Mouse (Mus musculus): ENCODE data around the gene Ppat. TPM values are rescaled to one million over a fixed set of nuclear protein-coding genes. Genes with fewer than 3 reads are reported as not detected.

Ppat gene
- polyA plus RNA-seq, 1 experiment from 2014 or later, result 14.6 TPM

- Histone ChIP-seq H3K9ac (replicated peaks) (no peak overlapping the region), H3K9me3 (no peaks in the 10 kb centered on the region), H3K4me2 (replicated peaks) (no peak overlapping the region), H3K4me3 (no peak overlapping the region), H3K27ac (replicated peaks) (no peak overlapping the region), H3K36me3 (peaks cover 82% of the 10 kb centered on the region), H3K4me1 (no peaks in the 10 kb centered on the region), H3K27me3 (no peaks in the 10 kb centered on the region)
- no peak for ATAC-seq (replicated peaks)
- 84% methylated on average over 11 of the region's 11 CpGs for WGBS
Measured at GRCm38 (mm10) chr5:76962545-76962944, 11.2 kb upstream of the Ppat start.

GRCm38 (mm10) chr5:76959587-76959986 is 8.2 kb upstream of the Ppat start:
- no peak overlapping the region for H3K9ac ChIP-seq (replicated peaks)
- H3K4me3 ChIP-seq, result no peak overlapping the region
- 85% methylated on average over 5 of the region's 5 CpGs for WGBS
- peaks cover 73% of the 10 kb centered on the region for H3K36me3 ChIP-seq
- H3K27me3 ChIP-seq, result no peaks in the 10 kb centered on the region
- no peak for ATAC-seq (replicated peaks)
- H3K9me3 ChIP-seq, result no peaks in the 10 kb centered on the region
- H3K4me1 ChIP-seq, result no peaks in the 10 kb centered on the region
- H3K4me2 ChIP-seq (replicated peaks), result no peak overlapping the region
- H3K27ac ChIP-seq (replicated peaks), result no peak overlapping the region

- Histone ChIP-seq H3K4me3 (no peak overlapping the region), H3K4me1 (peaks cover 8% of the 10 kb centered on the region; the same call in 1 of the 2 replicates), H3K9ac (replicated peaks) (no peak overlapping the region), H3K27ac (replicated peaks) (no peak overlapping the region), H3K9me3 (no peaks in the 10 kb centered on the region), H3K36me3 (peaks cover 60% of the 10 kb centered on the region), H3K27me3 (no peaks in the 10 kb centered on the region), H3K4me2 (replicated peaks) (no peak overlapping the region)
- no peak for ATAC-seq (replicated peaks)
- 95% methylated on average over 1 of the region's 1 CpGs for WGBS
Measured at GRCm38 (mm10) chr5:76957954-76958353, 6.6 kb upstream of the Ppat start.

- Histone ChIP-seq H3K36me3 (peaks cover 38% of the 10 kb centered on the region), H3K4me3 (no peak overlapping the region), H3K27me3 (no peaks in the 10 kb centered on the region), H3K4me1 (peaks cover 22% of the 10 kb centered on the region), H3K4me2 (replicated peaks) (no peak overlapping the region), H3K27ac (replicated peaks) (no peak overlapping the region), H3K9me3 (no peaks in the 10 kb centered on the region), H3K9ac (replicated peaks) (no peak overlapping the region)
- ATAC-seq (replicated peaks), result no peak
- WGBS, result 88% methylated on average over 4 of the region's 4 CpGs
Measured at GRCm38 (mm10) chr5:76955474-76955873, 4.1 kb upstream of the Ppat start.

GRCm38 (mm10) chr5:76954271-76954900 is 3.0 kb upstream of the Ppat start:
- H3K4me1 ChIP-seq, result peaks cover 32% of the 10 kb centered on the region
- H3K27ac ChIP-seq (replicated peaks), result no peak overlapping the region
- peaks cover 27% of the 10 kb centered on the region for H3K36me3 ChIP-seq
- H3K9me3 ChIP-seq, result no peaks in the 10 kb centered on the region
- 78% methylated on average over 6 of the region's 6 CpGs for WGBS
- no peaks in the 10 kb centered on the region for H3K27me3 ChIP-seq
- H3K4me3 ChIP-seq, result no peak overlapping the region
- ATAC-seq (replicated peaks), result no peak
- no peak overlapping the region for H3K9ac ChIP-seq (replicated peaks)
- no peak overlapping the region for H3K4me2 ChIP-seq (replicated peaks)

GRCm38 (mm10) chr5:76953794-76954193 is 2.4 kb upstream of the Ppat start:
- ATAC-seq (replicated peaks), result no peak
- Histone ChIP-seq H3K4me3 (no peak overlapping the region), H3K9ac (replicated peaks) (no peak overlapping the region), H3K36me3 (peaks cover 23% of the 10 kb centered on the region), H3K4me1 (peaks cover 34% of the 10 kb centered on the region), H3K4me2 (replicated peaks) (no peak overlapping the region), H3K9me3 (no peaks in the 10 kb centered on the region), H3K27ac (replicated peaks) (no peak overlapping the region), H3K27me3 (no peaks in the 10 kb centered on the region)
- 76% methylated on average over 3 of the region's 3 CpGs for WGBS

GRCm38 (mm10) chr5:76952112-76953040 is 998 bp upstream of the Ppat start:
- Histone ChIP-seq H3K36me3 (peaks cover 9% of the 10 kb centered on the region), H3K27ac (replicated peaks) (peak overlapping the region; percentile 89; the same call in 1 of the 2 replicates)
- WGBS, result 17% methylated on average over 7 of the region's 7 CpGs

GRCm38 (mm10) chr5:76950343-76951105 is 854 bp downstream of the Ppat start:
- Histone ChIP-seq H3K27me3 (no peaks in the 10 kb centered on the region), H3K36me3 (no peaks in the 10 kb centered on the region), H3K4me1 (peaks cover 34% of the 10 kb centered on the region), H3K27ac (replicated peaks) (peak overlapping the region; percentile 89), H3K4me2 (replicated peaks) (peak overlapping the region; percentile 81), H3K9ac (replicated peaks) (peak overlapping the region; percentile 64), H3K4me3 (peak overlapping the region; percentile 67), H3K9me3 (no peaks in the 10 kb centered on the region)
- WGBS, result under 1% methylated on average over 24 of the region's 24 CpGs
- ATAC-seq (replicated peaks), result no peak; the same call in 1 of the 2 replicates

More at GRCm38 (mm10) chr5:76952112-76953040, 998 bp upstream of the Ppat start:
- Histone ChIP-seq H3K4me2 (replicated peaks) (peak overlapping the region; percentile 81), H3K9me3 (no peaks in the 10 kb centered on the region), H3K4me3 (peak overlapping the region; percentile 67), H3K4me1 (peaks cover 34% of the 10 kb centered on the region), H3K27me3 (no peaks in the 10 kb centered on the region), H3K9ac (replicated peaks) (peak overlapping the region; percentile 64)
- ATAC-seq (replicated peaks), result no peak

GRCm38 (mm10) chr5:76947758-76948157 is 3.6 kb downstream of the Ppat start:
- Histone ChIP-seq H3K36me3 (no peaks in the 10 kb centered on the region), H3K27ac (replicated peaks) (no peak overlapping the region), H3K9me3 (no peaks in the 10 kb centered on the region), H3K4me2 (replicated peaks) (no peak overlapping the region), H3K9ac (replicated peaks) (no peak overlapping the region), H3K27me3 (no peaks in the 10 kb centered on the region), H3K4me1 (peaks cover 24% of the 10 kb centered on the region), H3K4me3 (no peak overlapping the region)
- WGBS, result 94% methylated on average over 4 of the region's 4 CpGs
- no peak for ATAC-seq (replicated peaks)

GRCm38 (mm10) chr5:76947142-76947541 is 4.2 kb downstream of the Ppat start:
- Histone ChIP-seq H3K4me1 (peaks cover 18% of the 10 kb centered on the region), H3K27ac (replicated peaks) (no peak overlapping the region), H3K4me2 (replicated peaks) (no peak overlapping the region), H3K27me3 (no peaks in the 10 kb centered on the region), H3K9ac (replicated peaks) (no peak overlapping the region), H3K36me3 (no peaks in the 10 kb centered on the region), H3K9me3 (no peaks in the 10 kb centered on the region), H3K4me3 (no peak overlapping the region)
- WGBS, result 87% methylated on average over 4 of the region's 4 CpGs
- no peak for ATAC-seq (replicated peaks)

GRCm38 (mm10) chr5:76945678-76946033 is 5.7 kb downstream of the Ppat start:
- no peaks in the 10 kb centered on the region for H3K27me3 ChIP-seq
- H3K4me1 ChIP-seq, result peaks cover 13% of the 10 kb centered on the region
- no peak overlapping the region for H3K27ac ChIP-seq (replicated peaks)
- H3K9ac ChIP-seq (replicated peaks), result no peak overlapping the region
- ATAC-seq (replicated peaks), result no peak
- H3K4me3 ChIP-seq, result no peak overlapping the region
- no peaks in the 10 kb centered on the region for H3K9me3 ChIP-seq
- no peaks in the 10 kb centered on the region for H3K36me3 ChIP-seq
- no peak overlapping the region for H3K4me2 ChIP-seq (replicated peaks)
- WGBS, result 46% methylated on average over 2 of the region's 2 CpGs

Data from forebrain, embryonic 15.5 days (tissue).